Mouse (Mus musculus) small intestine, adult 2 months (tissue): Measurements from ENCODE around the gene Gm37240.

ENCODE experiments used
- CTCF ChIP-seq: fragments of 200-500 bp; IDR thresholded peaks from 2 replicates; pipeline ENCODE4 v1.5.1; 2012; ENCODE audit warnings: low read depth, mild to moderate bottlenecking, control low read depth, inconsistent platforms, low read length, moderate library complexity, mixed read lengths; ENCODE audit not compliant: insufficient replicate concordance, insufficient read length; ENCODE audit errors: extremely low read depth
- POLR2A ChIP-seq: fragments of 200-500 bp; IDR thresholded peaks from 2 replicates; pipeline ENCODE4 v1.6.1; 2012; ENCODE audit warnings: low read depth, mild to moderate bottlenecking, control low read depth, inconsistent platforms, low read length, moderate library complexity

DNA sequence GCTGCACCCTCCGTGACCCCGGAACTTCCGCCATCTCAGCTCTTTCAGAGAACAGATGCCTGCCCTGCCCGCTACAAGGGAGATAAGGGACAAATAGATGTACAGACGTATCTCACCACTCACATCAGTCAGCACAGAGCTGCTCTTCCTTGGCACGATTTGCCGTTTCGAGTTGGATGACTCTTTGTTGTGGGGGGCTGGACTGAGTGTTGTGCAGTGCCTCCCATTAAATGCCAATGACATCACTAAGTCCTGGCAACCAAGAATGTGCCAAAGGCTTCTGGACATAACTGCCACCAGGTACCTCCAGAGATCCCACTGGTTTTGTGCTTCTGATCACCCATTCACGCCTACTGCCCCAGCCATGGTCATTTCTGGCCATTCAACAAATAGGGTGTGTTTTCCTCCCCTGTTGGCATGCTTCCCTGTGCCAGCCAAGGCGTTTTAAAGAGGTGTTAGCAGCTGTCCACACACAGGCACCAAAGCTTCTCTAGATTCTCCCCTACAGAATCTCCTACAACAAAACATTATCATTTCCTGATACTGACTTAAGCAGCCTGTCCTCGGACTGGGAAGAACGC lies 1233.0 kb downstream of the Gm37240 start:
- TF ChIP-seq CTCF (no peak), POLR2A (no peak)
